Mouse (Mus musculus) kidney, postnatal 25 days (tissue): ENCODE measurements around the gene Prr12.

Experiments
- DNase-seq, 2 experiments: peaks; one replicate each; pipeline ENCODE4 v3.0.0; 2021; ENCODE audit warnings: mixed read lengths in 2 of 2

Prr12 gene

GRCm38 (mm10) chr7:45076501-45076900, 23.8 kb upstream of the Prr12 start:
- no peak for DNase-seq

- peak in 1 of 2 experiments; percentile 60 for DNase-seq
These were observed 22.7 kb upstream of the Prr12 start for GRCm38 (mm10) chr7:45075405-45075804.

DNA sequence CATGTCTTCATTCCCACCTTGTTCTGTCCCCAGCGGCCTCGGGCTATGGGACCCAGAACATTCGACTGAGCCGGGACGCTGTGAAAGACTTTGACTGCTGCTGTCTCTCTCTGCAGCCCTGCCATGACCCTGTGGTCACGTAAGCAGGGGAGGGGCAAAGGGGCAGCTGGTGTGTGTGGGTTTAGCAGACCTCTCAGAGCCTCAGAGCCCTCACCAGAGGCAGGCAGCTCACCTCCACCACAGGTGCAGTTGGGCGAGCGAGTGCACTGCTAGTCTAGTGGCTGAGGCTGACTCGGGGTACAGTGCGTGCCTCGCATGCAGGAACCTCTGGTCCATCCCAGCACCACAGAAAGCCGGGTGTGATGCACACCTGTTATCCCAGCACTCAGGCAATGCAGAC, 21.3 kb upstream of the Prr12 start:
- DNase-seq, result no peak

DNA sequence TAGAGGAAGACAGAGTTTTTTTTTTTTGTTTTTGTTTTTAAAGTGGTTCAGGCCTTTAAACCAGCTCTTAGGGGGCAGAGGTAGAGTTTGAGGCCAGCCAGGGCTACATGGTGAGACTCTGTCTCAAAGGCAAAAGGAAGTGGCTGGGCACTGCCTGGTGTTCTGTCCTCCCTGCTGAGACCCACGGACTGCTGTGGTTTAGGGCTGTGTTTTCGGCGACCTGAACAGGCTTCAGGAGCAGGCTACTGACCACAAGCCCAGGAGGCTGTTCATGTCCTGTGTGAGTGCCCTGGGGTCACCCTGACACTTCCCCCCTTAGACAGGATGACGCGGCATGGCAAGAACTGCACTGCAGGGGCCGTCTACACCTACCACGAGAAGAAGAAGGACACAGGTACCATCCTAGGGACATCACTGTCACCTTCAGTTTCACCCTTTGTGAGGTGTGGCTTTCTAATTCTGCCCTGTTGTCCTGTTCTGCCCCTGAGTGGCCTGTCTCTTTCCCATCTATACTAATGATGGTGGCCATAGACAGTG, 20.6 kb upstream of the Prr12 start:
- no peak for DNase-seq

DNA sequence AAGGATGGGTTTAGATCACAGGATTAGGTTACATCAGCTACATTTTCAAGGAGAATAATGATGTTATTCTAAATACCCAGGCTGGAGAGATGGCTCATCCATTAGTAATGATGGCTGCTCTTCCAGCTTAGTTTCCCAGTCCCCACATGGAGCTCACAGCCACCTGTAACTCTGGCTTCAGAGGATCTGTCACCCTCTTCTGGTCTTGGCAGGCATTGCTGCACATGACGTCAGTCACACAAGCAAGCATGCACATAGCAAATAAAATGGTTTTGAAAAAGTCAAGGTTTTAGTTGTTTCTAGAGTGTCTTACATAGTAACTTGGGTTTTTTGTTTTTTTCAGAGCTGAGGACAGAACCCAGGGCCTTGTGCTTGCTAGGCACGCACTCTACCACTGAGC, 19.5 kb upstream of the Prr12 start:
- no peak for DNase-seq

DNA sequence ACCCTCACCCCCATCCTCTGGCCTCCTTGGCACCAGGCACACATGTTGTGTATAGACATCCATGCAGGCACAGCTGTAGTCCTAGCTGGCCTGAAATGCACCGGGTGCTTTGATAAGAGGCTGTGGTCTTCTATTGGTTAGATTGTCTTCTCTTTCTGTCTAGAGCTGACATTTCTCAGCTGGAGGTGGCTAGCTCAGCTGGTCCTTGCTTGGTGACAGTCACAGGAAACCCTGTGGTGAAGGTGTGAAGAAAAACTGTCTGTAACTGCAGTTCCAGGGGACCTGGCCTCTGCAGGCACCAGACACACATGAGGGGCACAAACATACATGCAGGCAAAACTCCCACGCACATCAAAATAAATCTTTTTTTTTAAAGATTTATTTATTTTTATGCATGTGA, 17.0 kb upstream of the Prr12 start:
- DNase-seq, result no peak

DNA sequence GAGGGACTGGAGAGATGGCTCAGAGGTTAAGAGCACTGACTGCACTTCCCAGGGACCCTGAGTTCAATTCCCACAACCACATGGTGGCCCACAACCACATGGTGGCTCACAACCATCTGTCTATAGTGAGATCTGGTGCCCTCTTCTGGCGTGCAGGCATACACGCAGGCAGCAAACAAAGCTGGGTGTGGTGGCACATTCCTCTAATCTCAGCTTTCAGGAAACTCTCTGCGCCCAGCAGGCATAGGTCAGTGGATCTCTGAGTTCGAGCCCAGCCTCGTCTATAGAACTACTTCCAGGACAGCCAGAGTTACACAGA, 15.3 kb upstream of the Prr12 start:
- peak; percentile 56 to 61 for DNase-seq

- DNase-seq, result no peak
These were observed 14.7 kb upstream of the Prr12 start for GRCm38 (mm10) chr7:45067190-45067999.

DNA sequence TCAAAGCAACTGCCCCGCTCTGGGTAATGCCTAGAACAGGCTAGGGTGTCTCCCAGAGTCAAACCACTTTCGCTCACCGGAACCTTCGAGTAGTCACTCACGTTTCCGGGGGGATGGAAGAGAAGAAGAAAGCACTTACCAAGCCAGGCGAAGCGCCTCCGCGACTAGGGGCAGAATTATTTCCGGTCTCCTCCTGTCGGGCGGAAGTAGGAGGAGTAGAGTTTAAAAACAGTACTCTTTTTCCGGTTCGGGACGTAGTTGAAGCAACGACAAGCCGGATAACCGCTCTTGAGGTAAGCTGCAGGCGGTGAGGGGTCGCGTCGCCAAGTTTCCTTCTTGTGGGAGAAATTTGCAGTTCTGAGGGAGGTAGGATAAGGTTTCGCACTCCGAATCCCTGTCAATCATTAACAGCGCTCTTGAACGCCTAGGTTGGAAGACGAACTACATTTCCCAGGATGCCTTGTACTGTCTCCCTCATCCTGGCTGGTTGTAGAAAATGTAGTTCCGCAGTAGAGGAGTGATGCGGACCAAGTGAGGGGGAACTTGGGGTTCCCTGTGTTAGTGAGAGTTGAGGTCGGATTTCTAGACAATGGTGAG, 9.7 kb upstream of the Prr12 start, which contains the start of the genes Nosip and Prrg2:
Gene Nosip, plus strand, starts transcription at position 191 of the 597 bp plus-strand sequence.
Gene Prrg2, minus strand, starts transcription at position 439 of the 597 bp plus-strand sequence.
- peak; percentile 96 to 97 for DNase-seq

DNA sequence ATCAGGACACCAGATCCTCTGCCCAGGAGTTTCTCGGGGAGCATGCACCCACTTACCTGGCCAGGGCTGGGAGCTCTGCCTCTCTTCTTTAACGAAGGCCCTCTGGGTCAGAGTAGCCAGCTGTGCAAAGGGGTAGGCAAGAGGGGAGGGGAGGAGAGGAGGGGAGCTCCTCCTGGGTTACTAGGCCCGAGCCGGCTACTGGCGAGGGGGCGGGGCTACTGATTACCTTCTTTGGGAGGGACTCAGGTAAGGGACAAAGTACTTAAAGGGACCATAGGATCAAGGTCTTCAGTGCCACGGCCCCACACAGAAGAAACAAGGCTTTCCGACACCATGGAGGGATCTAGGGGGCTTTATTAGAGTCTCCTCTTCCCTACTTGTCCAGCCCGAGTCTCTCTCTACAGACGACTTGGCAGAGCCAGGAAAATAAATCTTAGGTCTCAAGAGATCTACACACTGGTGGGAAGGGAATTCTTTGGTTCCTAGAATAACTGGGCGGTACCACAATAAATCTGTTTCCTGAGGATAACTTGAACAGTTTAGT, 8.9 kb upstream of the Prr12 start:
- DNase-seq, result peak; percentile 86 to 94

- no peak for DNase-seq
These were observed 8.0 kb upstream of the Prr12 start for GRCm38 (mm10) chr7:45060632-45061122.

- peak in 1 of 2 experiments; percentile 43 for DNase-seq
These were observed 6.2 kb upstream of the Prr12 start for GRCm38 (mm10) chr7:45058607-45059571.

DNA sequence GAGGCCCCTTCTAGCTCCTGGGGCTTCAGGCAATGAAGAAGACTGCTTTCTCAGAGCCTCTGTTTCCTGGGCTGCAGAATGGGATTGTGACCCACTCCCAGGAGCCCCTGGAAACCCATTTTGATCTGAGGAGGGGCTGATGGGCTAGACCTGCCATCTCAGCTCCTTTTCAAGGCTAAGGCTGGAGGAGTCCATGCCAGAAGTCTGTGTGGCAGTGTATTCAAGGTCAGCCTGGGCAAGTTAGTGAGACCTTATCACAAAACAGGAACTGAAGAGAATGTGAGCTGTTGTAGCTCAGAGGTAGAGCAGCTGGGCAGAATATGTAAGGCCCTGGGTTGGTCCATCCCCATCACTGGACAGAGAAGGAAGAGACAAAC, 4.3 kb upstream of the Prr12 start:
- DNase-seq, result no peak

DNA sequence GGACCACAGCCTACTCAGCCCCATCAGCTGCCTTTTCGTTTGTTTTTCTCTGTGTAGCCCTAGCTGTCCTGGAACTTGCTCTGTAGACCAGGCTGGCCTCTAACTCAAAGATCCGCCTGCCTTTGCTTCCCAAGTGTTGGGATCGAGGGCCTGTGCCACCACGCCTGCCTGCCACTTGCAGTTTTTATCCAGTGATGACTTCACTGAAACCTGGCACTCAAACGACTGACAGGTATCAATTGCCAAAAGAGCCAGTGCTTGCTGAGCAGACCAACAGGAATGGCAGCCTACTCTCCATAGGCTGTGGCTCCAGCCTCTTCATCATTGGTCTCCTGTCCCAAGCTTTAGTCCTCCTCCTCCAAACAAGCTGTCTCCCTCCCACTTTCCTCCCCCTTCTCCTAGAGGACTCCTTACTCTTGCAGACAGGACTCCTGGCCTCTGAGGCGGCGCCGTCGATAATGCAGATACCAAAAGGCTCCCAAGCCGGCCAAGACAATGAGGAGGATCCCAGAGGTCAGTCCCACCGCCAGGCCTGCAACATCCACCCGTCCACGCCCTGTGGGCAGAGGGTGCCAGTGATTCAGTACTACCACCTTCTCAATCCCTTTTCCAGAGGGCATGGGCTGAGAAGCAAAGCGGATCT, 3.8 kb upstream of the Prr12 start:
- DNase-seq, result peak in 1 of 2 experiments; percentile 42

GRCm38 (mm10) chr7:45053931-45054510, 1.3 kb upstream of the Prr12 start:
- peak; percentile 96 to 99 for DNase-seq

DNA sequence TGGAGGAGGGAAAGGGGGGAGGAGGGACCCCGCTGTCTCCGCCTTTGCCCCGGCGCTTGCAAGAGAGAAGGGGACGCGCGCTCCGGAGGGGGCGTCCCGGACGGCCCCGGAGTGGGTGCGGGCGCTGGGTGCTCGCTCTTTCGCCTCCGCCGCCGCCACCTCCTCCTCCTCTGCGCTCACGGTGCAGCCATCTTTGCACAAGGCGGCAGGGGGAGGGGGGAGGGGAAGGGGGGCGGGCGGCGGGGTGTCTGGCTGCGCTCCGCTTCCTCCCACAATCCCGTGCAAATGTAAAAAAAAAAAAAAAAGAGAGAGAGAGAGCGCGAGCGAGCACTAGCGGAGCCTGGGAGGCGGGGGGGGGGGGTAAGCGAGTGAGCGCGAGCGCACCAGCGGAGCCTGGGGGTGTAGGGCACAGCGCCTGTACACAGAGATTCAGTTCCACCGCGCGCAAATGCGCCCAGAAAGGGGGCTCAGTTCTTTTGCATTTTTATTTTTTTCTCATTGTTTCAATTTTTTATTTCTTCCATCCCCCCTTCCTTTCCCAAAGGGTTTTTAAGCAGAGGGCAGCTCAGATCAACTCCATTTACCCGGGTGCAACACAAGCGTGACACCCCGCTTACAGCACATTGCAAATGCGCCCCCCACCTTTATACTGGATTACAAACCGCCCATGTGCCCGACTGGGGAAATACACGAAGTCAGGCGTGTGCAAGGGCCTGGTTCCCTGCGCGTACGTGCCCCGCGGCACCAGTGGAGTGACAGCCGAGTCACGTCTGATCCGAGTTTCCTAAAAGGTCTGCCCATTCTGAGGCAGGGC, 643 bp upstream of the Prr12 start:
- peak; percentile 66 to 85 for DNase-seq

DNA sequence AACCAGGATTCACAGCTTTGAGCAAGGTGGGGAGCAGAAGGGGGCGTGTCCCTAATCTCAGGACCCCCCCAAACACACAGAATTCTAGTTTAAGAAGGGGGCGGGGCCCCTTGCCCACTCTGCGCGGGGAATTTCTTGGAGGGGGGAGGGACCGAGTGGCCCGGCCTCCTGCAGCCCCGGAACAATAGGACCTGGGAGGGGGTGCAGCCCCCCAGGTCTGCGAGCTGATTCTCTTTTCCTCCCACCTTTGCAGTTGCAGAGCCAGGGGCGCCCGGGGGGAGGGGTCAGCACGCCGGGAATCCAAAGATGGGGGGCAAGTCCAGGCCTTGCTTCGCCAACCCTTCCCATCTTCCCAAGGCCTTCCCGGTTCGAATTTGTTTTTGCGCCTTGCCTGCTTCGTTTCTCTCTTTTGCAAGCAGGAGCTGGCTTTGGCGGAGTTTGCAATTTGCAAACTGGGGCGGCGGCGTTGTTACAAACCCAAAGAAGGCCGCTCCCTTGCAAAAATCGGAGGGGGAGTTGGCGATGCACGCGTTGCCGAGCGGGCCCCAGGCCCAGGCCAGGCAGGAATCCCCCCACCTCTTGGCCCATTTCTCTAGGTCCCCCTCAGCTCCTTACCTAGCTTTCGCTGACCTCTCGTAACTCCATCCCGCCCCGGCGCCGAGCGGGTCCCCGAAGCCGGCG, 360 bp downstream of the Prr12 start:
- peak; percentile 32 to 68 for DNase-seq

DNA sequence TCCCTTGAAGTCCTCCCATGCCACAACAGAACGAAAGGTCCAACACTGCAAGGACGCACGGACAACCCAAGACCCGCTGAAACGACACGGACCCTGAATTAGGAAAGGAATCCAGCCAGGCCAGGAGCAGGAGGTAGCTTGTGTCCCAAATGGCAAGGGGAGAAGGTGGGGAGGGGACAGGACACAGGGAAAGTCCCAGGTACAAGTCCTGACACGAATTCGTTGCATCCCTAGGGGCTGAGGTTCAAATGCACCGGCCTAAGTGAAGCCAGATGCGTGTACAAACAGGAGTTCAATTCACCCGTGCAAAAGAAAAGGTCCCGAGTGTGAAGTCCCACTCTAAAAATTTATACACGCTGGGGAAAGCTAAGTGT, 1.1 kb downstream of the Prr12 start:
- DNase-seq, result peak in 1 of 2 experiments; percentile 35

DNA sequence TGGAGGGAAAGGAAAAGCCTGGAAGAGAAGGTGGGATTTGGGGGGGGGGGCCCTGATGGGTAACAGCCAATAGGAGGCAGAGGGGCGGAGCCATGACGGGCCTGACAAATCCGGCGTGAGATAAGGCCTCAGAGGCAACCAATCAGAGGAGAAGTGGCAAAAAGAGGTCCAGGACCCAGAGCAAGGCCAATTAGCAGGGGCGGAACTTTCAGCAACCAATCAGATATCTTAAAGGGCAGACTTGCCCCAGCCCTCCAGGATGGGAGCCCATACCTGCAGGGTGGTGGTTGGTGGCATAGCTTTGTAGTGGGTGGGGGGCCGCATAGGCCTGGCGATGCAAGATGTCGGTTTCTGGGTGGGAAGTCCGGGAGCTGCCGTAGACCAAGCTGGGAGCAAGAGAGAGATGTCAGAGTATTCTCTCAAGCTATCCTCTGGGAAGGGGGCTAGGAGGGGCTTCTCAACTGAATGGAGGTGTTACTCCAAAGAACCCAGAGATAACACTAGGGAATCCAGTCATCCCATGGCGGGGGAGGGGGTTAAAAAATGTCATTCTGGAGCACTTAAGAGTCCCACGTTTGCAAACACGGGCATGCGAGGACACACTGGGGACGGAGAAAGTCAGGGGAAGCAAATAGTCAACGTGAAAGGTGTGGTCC, 1.6 kb downstream of the Prr12 start:
- DNase-seq, result peak; percentile 79 to 88
